In the genomic region with DNA sequence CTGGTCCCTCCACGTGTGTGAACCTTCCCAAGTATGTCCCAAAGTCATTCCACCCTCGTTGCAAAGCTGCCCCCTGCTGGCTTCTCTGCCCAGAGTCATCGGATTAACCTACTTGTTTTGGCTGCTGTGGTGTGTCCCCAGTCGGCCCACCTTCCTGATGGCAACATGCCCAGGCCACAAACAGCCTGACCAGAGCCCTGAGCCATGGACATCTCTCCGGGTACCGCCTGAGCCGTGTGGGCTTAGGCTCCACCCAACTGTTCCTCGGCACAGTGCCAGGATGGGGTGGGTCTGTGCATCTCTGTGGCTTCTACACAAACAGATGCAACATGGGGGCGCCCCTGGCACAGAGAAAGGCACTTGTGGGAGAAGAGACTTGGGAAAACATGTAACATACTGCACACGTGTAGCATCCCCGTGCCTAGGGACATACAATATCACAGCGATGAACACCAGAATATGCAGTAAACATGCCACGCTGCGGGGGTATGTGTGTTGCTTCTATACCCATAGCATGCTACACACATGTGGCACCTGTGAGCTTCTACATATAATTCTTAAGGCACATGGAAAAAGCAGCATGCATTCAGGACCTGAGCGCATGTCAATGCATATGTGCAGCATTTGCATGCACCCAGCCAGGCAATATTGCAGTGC, we compare ENCODE assay signal across 9 mouse cellular contexts. TPM values are rescaled to one million over a fixed set of nuclear protein-coding genes. Genes with fewer than 3 reads are reported as not detected.
DNase-seq lines count a peak whose midpoint lies in the region; ATAC-seq lines count a peak whose summit lies in the region.
"Had no signal": no experiment of that assay in that cellular context is flagged by ENCODE, and none has a peak within 500 bp of the region (broad histone marks: within the 10 kb centered on the region; RNA-seq: fewer than 3 reads in every experiment).

No protein-coding gene starts in this region.

- peaks cover 53% of the 10 kb centered on the region for H3K4me1 ChIP-seq in hindbrain, embryonic 16.5 days (ENCODE audit: control insufficient read depth, insufficient read depth, low read depth, low read length)

- WGBS in hindbrain, embryonic 16.5 days, result 1% methylated on average over 15 of the region's 15 CpGs

- H3K36me3 ChIP-seq in hindbrain, embryonic 16.5 days (ENCODE audit: control insufficient read depth, insufficient read depth, low read length), result no peaks in the 10 kb centered on the region

- H3K27ac ChIP-seq in hindbrain, embryonic 16.5 days (ENCODE audit: low read depth, low read length), result peak overlapping the region; percentile 89
- H3K27ac ChIP-seq: macrophage had no signal

- H3K9ac ChIP-seq in hindbrain, embryonic 16.5 days (ENCODE audit: low read depth, low read length), result peak overlapping the region; percentile 93

- H3K27me3 ChIP-seq in hindbrain, embryonic 16.5 days (replicated peaks; ENCODE audit: control insufficient read depth, insufficient read depth, low read length), result no peaks in the 10 kb centered on the region

- no peaks in the 10 kb centered on the region for H3K9me3 ChIP-seq in hindbrain, embryonic 16.5 days (ENCODE audit: control insufficient read depth, low read length)

- H3K4me3 ChIP-seq in hindbrain, embryonic 16.5 days (ENCODE audit: low read length), result peak overlapping the region; percentile 86

- H3K4me2 ChIP-seq in hindbrain, embryonic 16.5 days (ENCODE audit: low read length), result peak overlapping the region; percentile 91

- DNase-seq in adrenal gland, adult (ENCODE audit: inconsistent age in 2 of 2, low spot score in 1 of 2), result peak; percentile 86 to 94
- DNase-seq in cerebellum, postnatal 36 days, result peak; percentile 79 to 83
- DNase-seq in gastrocnemius, adult 8-10 months (ENCODE audit: low spot score in 2 of 2), result peak; percentile 32 to 52
- peak; percentile 77 for DNase-seq in left cerebral cortex, adult 11 months (ENCODE audit: low spot score)
- peak; percentile 81 for DNase-seq in lung, postnatal 10 days
- DNase-seq in retina, postnatal 1 day, result peak; percentile 94
- no peak for DNase-seq in T-cell, adult 2 months (ENCODE audit: low spot score)

- peak; percentile 49 for ATAC-seq in hindbrain, embryonic 16.5 days

RNA-seq across cellular contexts. Expression of gene Adgrb2, which starts 0.8 kb away (rescaled TPM):
- 1 to 10 TPM in 2 of 4 experiments, under 1 TPM in 2; 0.29 to 2.3 (median 1.1) TPM for total RNA-seq in gastrocnemius, adult 8-10 months (2022)
- 13.4 and 14.9 TPM in 2 replicates for polyA plus RNA-seq in hindbrain, embryonic 16.5 days (2015; fragmentation: Nextera tagmentation; extraction: Ambion mirVana)
- polyA plus RNA-seq: macrophage had no signal

RNA-seq across cellular contexts. Expression of gene Spocd1, which starts 54.8 kb away (rescaled TPM):
- not detected for total RNA-seq in gastrocnemius, adult 8-10 months (2022)
- not detected in 2 replicates for polyA plus RNA-seq in hindbrain, embryonic 16.5 days (2015; fragmentation: Nextera tagmentation; extraction: Ambion mirVana)
- polyA plus RNA-seq: macrophage had no signal
